Comparison of ENCODE assay signal across 31 mouse cellular contexts in genomic region chr16:50664240-50664639, GRCm38 (mm10).
A peak's percentile ranks its signal among the peaks of the same experiment; 100 is the strongest.
DNase-seq lines count a peak whose midpoint lies in the region; ATAC-seq and TF ChIP-seq lines count a peak whose summit lies in the region.
"Had no signal": no experiment of that assay in that cellular context is flagged by ENCODE, and none has a peak within 500 bp of the region (broad histone marks: within the 10 kb centered on the region; RNA-seq: fewer than 3 reads in every experiment).

No protein-coding gene starts in this region.

- TF ChIP-seq POLR2A in MEL (IDR thresholded peaks at IDR 0.05; ENCODE audit: control insufficient read depth in 1 of 2, insufficient read depth in 1 of 2, low read depth in 1 of 2, low read length in 2 of 2, poor library complexity in 1 of 2): no peak

- H3K27me3 ChIP-seq in kidney, embryonic 14.5 days (ENCODE audit: control insufficient read depth, insufficient read depth, low read length): no peaks in the 10 kb centered on the region
- no peaks in the 10 kb centered on the region for H3K27me3 ChIP-seq in MEL (ENCODE audit: control insufficient read depth in 1 of 2, insufficient read depth in 2 of 2, low read length in 2 of 2)
- no peaks in the 10 kb centered on the region for H3K27me3 ChIP-seq in stomach, postnatal 0 days (ENCODE audit: control insufficient read depth, insufficient read depth, low read length)
- H3K27me3 ChIP-seq: embryonic facial prominence, embryonic 12.5 days; forebrain, embryonic 15.5 days; heart, embryonic 13.5 days; limb, embryonic 15.5 days; liver, embryonic 13.5 days had no signal

- no peaks in the 10 kb centered on the region for H3K36me3 ChIP-seq in kidney, embryonic 14.5 days (ENCODE audit: control insufficient read depth, insufficient read depth, low read length)
- H3K36me3 ChIP-seq in MEL (ENCODE audit: control insufficient read depth in 1 of 2, insufficient read depth in 2 of 2, low read length in 2 of 2): no peaks in the 10 kb centered on the region
- no peaks in the 10 kb centered on the region for H3K36me3 ChIP-seq in stomach, postnatal 0 days (ENCODE audit: control insufficient read depth, insufficient read depth, low read length)
- H3K36me3 ChIP-seq: embryonic facial prominence, embryonic 12.5 days; forebrain, embryonic 15.5 days; heart, embryonic 13.5 days; limb, embryonic 10.5 days; limb, embryonic 15.5 days; liver, embryonic 13.5 days had no signal

- ATAC-seq in kidney, embryonic 14.5 days (ENCODE audit: low FRiP score, low TSS enrichment): no peak
- ATAC-seq in stomach, postnatal 0 days (ENCODE audit: low FRiP score, low TSS enrichment): no peak
- ATAC-seq: forebrain, embryonic 15.5 days; intestine, postnatal 0 days; midbrain, embryonic 16.5 days had no signal

- H3K4me1 ChIP-seq in kidney, embryonic 14.5 days (ENCODE audit: control insufficient read depth, insufficient read depth, low read length): no peaks in the 10 kb centered on the region
- no peaks in the 10 kb centered on the region for H3K4me1 ChIP-seq in MEL (ENCODE audit: control insufficient read depth in 1 of 2, insufficient read depth in 2 of 2, low read length in 2 of 2)
- H3K4me1 ChIP-seq in stomach, postnatal 0 days (replicated peaks; ENCODE audit: control insufficient read depth, insufficient read depth): no peaks in the 10 kb centered on the region
- H3K4me1 ChIP-seq: embryonic facial prominence, embryonic 12.5 days; forebrain, embryonic 15.5 days; heart, embryonic 13.5 days; limb, embryonic 10.5 days; limb, embryonic 15.5 days; liver, embryonic 13.5 days had no signal

- no peak for TF ChIP-seq CTCF in MEL (IDR thresholded peaks at IDR 0.05 in 2 of 3, conservative IDR thresholded peaks at IDR 0.05 in 1 of 3; ENCODE audit: control insufficient read depth in 1 of 3, insufficient read depth in 1 of 3, low read depth in 2 of 3, low read length in 3 of 3, poor library complexity in 1 of 3, severe bottlenecking in 1 of 3)
- no peak for TF ChIP-seq CTCF in stomach, postnatal 0 days (IDR thresholded peaks at IDR 0.05; ENCODE audit: low read depth)

- H3K79me2 ChIP-seq in MEL (ENCODE audit: control insufficient read depth, insufficient read depth, low read length, poor library complexity): no peaks in the 10 kb centered on the region

- no peak overlapping the region for H3K9ac ChIP-seq in kidney, embryonic 14.5 days (ENCODE audit: low read depth, low read length)
- no peak overlapping the region for H3K9ac ChIP-seq in MEL (ENCODE audit: control insufficient read depth, low read depth, low read length, poor library complexity, severe bottlenecking)
- no peak overlapping the region for H3K9ac ChIP-seq in stomach, postnatal 0 days (ENCODE audit: low read length)
- H3K9ac ChIP-seq: embryonic facial prominence, embryonic 12.5 days; forebrain, embryonic 15.5 days; heart, embryonic 13.5 days; hindbrain, embryonic 14.5 days; limb, embryonic 15.5 days; liver, embryonic 13.5 days had no signal

- no peak for TF ChIP-seq RAD21 in MEL (IDR thresholded peaks at IDR 0.05; ENCODE audit: low read depth, low read length)

- 58% methylated on average over 2 of the region's 2 CpGs for WGBS in kidney, embryonic 14.5 days
- WGBS in stomach, postnatal 0 days: 55% methylated on average over 2 of the region's 2 CpGs

- DNase-seq in kidney, postnatal 4 days: peak; percentile 7 to 20
- DNase-seq in 3134 (ENCODE audit: extremely low read depth, insufficient read length, low spot score) (peak; percentile 4), MEL (ENCODE audit: low read depth, low spot score) (peak; percentile 11)
- peak; percentile 13 to 40 for DNase-seq in thymus, postnatal 36 days
- DNase-seq in stomach, postnatal 0 days (ENCODE audit: low spot score): no peak
- DNase-seq in heart, adult 9 months (ENCODE audit: low spot score in 2 of 2): no peak
- DNase-seq: adrenal gland, postnatal 14 days; cerebellum, adult 11 months; cerebellum, adult 9-10 months; cerebellum, postnatal 36 days; embryo, embryonic 11 days; gastrocnemius, adult 2 months; gastrocnemius, postnatal 36 days; heart, adult 18-20 months; heart, postnatal 10 days; kidney, adult 9 months; kidney, postnatal 25 days; liver, embryonic 13.5 days; lung, adult 18-20 months; right cerebral cortex, adult 18-20 months had no signal

- no peaks in the 10 kb centered on the region for H3K9me3 ChIP-seq in kidney, embryonic 14.5 days (ENCODE audit: control insufficient read depth, low read length)
- no peaks in the 10 kb centered on the region for H3K9me3 ChIP-seq in MEL (replicated peaks; ENCODE audit: insufficient read depth, low read length)
- H3K9me3 ChIP-seq in stomach, postnatal 0 days (ENCODE audit: control insufficient read depth, low read length): no peaks in the 10 kb centered on the region
- H3K9me3 ChIP-seq: embryonic facial prominence, embryonic 12.5 days; forebrain, embryonic 15.5 days; heart, embryonic 13.5 days; limb, embryonic 10.5 days; limb, embryonic 15.5 days; liver, embryonic 13.5 days had no signal

- TF ChIP-seq EP300 in MEL (IDR thresholded peaks at IDR 0.05; ENCODE audit: low read depth in 1 of 2, low read length in 2 of 2): no peak
- no peak for TF ChIP-seq EP300 in stomach, postnatal 0 days (optimal IDR thresholded peaks at IDR 0.05)

- no peak overlapping the region for H3K27ac ChIP-seq in kidney, embryonic 14.5 days (ENCODE audit: low read depth, low read length)
- no peak overlapping the region for H3K27ac ChIP-seq in MEL (ENCODE audit: control insufficient read depth, low read depth, low read length)
- no peak overlapping the region for H3K27ac ChIP-seq in stomach, postnatal 0 days (replicated peaks)
- H3K27ac ChIP-seq: embryonic facial prominence, embryonic 12.5 days; forebrain, embryonic 15.5 days; gastrocnemius, adult 2 months; heart, embryonic 13.5 days; hindbrain, embryonic 14.5 days; layer of hippocampus, adult 2 months; limb, embryonic 10.5 days; limb, embryonic 15.5 days; liver, embryonic 13.5 days had no signal

- H3K4me2 ChIP-seq in kidney, embryonic 14.5 days (replicated peaks; ENCODE audit: low read depth, low read length): no peak overlapping the region
- H3K4me2 ChIP-seq in stomach, postnatal 0 days (replicated peaks; ENCODE audit: low read depth): no peak overlapping the region
- H3K4me2 ChIP-seq: embryonic facial prominence, embryonic 12.5 days; forebrain, embryonic 15.5 days; heart, embryonic 13.5 days; hindbrain, embryonic 14.5 days; limb, embryonic 15.5 days; liver, embryonic 13.5 days; midbrain, embryonic 11.5 days had no signal

- no peak overlapping the region for H3K4me3 ChIP-seq in kidney, embryonic 14.5 days (ENCODE audit: low read length)
- no peak overlapping the region for H3K4me3 ChIP-seq in MEL (ENCODE audit: control insufficient read depth in 1 of 2, insufficient read depth in 1 of 2, low read depth in 2 of 2, low read length in 2 of 2)
- H3K4me3 ChIP-seq in stomach, postnatal 0 days (ENCODE audit: low read depth, low read length): no peak overlapping the region
- H3K4me3 ChIP-seq: embryonic facial prominence, embryonic 12.5 days; forebrain, embryonic 15.5 days; gastrocnemius, adult 2 months; heart, embryonic 13.5 days; layer of hippocampus, adult 2 months; limb, embryonic 10.5 days; limb, embryonic 15.5 days; liver, embryonic 13.5 days had no signal

TF ChIP-seq in MEL, 35 proteins besides CTCF, POLR2A, EP300 and RAD21:
- TF ChIP-seq SMC3 (IDR thresholded peaks at IDR 0.05; ENCODE audit: low read depth, low read length): no peak
- TF ChIP-seq ZNF384 (IDR thresholded peaks at IDR 0.05; ENCODE audit: low read depth, low read length): no peak
- TF ChIP-seq USF1 (IDR thresholded peaks at IDR 0.05; ENCODE audit: low read depth, low read length): no peak
- TF ChIP-seq HCFC1 (IDR thresholded peaks at IDR 0.05; ENCODE audit: low read depth, low read length): no peak
- TF ChIP-seq CHD2 (IDR thresholded peaks at IDR 0.05; ENCODE audit: low read length): no peak
- no peak for TF ChIP-seq ETS1 (IDR thresholded peaks at IDR 0.05; ENCODE audit: low read depth, low read length)
- TF ChIP-seq JUND (IDR thresholded peaks at IDR 0.05; ENCODE audit: low read depth, low read length): no peak
- TF ChIP-seq MAZ (IDR thresholded peaks at IDR 0.05; ENCODE audit: low read depth, low read length): no peak
- no peak for TF ChIP-seq POLR2AphosphoS5 (IDR thresholded peaks at IDR 0.05; ENCODE audit: borderline replicate concordance, low read depth, low read length)

Comparison
In these comparisons a context has a peak if more than half of its experiments do, and no peak if none do; other contexts are left out.
1. DNase-seq: peak in kidney, postnatal 4 days (2 of 2), 3134 (single experiment), MEL (single experiment) and thymus, postnatal 36 days (2 of 2); none in stomach, postnatal 0 days (single experiment) and heart, adult 9 months (0 of 2).